Mouse (Mus musculus) adrenal gland, adult 18-20 months (tissue): ENCODE results near the gene Clec11a. TPM values are rescaled to one million over a fixed set of nuclear protein-coding genes. Genes with fewer than 3 reads are reported as not detected.
A peak's percentile ranks its signal among the peaks of the same experiment; 100 is the strongest.

Experiments used
- DNase-seq, 2 experiments: peaks; one replicate each; pipeline ENCODE4 v3.0.0; 2021 to 2022; ENCODE audit warnings: low spot score in 2 of 2
- long read RNA-seq, 2 experiments: library from polyadenylated mRNA; stranded (forward); transcript quantifications; one replicate each; pipeline ENCODE4 v2.0.0; 2021
- total RNA-seq, 2 experiments: library from RNA; stranded (reverse); gene quantifications; 1 replicate in 1 of 2; 2 replicates in 1 of 2; pipeline ENCODE4 v1.2.3; 2021

Clec11a gene
- total RNA-seq = 1 to 10 TPM; 3.8 to 4.4 TPM
- long read RNA-seq, experiment 1, partial matches to known transcripts = 0 of 6 reads
- long read RNA-seq, experiment 1, other reads (novel, unspliced or antisense) = 2 of 6 reads
- long read RNA-seq, experiment 2, transcript Clec11a-201 (4 exons, 2,978 nt) = major isoform, 7 of 20 reads
- long read RNA-seq, experiment 2, partial matches to known transcripts = 12 of 20 reads
- long read RNA-seq, experiment 2, other reads (novel, unspliced or antisense) = 1 of 20 reads

DNA sequence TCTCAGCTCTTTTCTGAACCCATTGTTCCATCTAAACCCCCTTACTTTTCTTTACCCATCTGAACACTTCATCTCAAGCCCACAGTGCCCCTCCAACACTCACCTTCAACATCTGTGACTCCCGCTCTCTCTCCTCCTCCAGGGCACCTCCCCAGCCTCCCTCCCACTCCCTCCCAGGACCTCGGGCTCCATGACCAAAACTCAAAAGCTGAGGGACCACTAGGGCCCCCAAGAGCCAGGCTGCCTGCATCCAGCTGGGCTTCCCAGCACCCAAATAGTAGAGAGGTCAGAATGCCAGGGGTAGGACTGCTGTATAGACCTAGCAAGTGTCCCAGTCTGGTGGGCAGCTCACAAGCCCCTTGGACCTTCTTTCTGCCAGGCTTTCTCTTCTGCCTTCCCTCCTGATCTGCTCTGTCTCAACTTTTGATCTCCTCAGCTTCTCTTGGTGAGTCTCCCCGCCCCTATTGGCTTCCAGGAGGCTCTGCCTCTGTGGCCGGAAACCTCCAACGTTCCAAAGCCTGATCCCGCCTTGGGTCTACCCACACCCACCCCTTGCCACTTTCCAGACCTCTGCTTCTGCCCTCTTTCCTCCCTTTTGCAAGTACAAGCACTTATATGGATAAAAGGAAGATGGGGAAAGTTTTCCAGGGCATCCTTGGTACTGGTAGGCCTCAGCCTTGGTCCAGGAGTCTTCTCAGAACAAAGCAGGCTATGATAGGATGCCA, at the start of gene Clec11a:
TSS of gene Clec11a (minus strand) at position 387 of the 725 bp plus-strand sequence.
- DNase-seq = no peak

DNA sequence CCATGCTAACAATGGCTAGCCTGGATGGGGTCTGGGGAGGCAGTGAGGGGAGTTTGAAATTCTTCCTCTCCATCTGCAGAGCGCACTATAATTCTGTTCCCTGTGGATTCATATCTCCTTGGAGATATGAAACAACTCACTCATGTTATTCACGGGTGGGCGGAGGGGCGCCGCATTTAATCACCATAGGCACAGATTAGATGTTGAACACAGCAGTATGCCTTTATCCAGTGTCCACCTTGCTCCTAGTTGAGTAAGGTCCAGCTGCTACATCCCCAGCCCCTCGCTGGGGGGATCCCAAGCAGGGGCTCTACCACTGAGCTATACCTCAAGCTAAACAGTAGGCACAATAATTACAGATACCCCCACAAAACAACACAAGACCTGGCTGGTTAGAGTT, 48.7 kb upstream of the Clec11a start:
- DNase-seq = no peak

DNA sequence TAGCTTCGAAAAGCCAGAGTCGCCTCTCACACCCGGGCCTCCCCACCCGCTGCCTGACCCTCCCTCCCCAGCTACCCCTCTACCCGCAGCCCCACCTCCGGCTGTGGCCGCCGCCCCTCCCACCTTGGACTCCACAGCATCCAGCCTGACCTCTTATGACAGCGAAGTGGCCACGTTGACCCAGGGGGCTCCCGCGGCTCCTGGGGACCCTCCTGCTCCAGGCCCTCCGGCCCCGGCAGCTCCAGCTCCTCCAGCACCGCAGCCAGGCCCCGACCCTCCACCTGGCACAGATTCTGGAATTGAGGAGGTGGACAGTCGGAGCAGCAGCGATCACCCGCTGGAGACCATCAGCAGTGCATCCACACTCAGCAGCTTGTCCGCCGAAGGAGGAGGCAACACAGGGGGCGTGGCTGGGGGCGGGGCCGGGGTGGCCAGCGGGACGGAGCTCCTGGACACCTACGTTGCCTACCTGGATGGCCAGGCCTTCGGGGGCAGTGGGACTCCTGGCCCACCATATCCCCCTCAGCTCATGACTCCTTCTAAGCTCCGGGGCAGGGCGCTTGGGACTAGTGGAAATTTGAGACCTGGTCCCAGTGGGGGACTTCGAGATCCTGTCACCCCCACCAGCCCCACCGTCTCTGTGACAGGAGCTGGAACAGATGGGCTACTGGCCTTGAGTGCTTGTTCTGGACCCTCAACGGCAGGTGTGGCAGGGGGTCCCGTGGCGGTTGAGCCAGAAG, 47.1 kb upstream of the Clec11a start:
- DNase-seq = no peak

DNA sequence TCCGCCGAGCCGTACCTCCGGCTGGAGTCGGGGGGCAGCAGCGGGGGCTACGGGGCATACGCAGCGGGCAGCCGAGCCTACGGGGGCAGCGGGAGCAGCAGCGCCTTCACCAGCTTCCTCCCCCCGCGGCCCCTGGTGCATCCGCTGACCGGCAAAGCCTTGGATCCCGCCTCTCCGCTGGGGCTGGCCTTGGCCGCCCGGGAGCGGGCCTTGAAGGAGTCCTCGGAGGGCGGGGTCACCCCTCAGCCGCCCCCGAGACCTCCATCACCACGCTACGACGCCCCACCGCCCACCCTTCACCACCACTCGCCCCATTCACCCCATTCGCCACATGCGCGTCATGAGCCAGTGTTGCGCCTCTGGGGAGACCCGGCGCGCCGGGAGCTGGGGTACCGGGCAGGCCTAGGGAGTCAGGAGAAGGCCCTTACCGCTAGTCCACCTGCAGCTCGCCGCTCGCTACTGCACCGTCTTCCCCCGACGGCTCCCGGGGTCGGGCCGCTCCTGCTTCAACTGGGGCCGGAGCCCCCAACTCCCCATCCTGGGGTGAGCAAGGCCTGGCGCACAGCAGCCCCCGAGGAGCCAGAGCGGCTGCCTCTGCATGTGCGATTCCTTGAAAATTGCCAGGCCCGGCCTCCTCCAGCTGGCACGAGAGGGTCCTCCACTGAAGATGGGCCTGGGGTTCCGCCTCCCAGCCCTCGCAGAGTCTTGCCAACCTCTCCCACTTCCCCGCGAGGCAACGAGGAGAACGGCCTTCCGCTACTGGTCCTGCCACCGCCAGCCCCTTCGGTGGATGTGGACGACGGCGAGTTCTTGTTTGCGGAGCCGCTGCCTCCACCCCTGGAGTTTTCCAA, 46.3 kb upstream of the Clec11a start:
- no peak for DNase-seq

GRCm38 (mm10) chr7:44351881-44352749, 45.4 kb upstream of the Clec11a start:
- no peak for DNase-seq

- DNase-seq = peak; percentile 67 to 72
Measured at GRCm38 (mm10) chr7:44350957-44351711, 44.4 kb upstream of the Clec11a start.

- DNase-seq = no peak
Measured at GRCm38 (mm10) chr7:44349043-44349442, 42.3 kb upstream of the Clec11a start.

DNA sequence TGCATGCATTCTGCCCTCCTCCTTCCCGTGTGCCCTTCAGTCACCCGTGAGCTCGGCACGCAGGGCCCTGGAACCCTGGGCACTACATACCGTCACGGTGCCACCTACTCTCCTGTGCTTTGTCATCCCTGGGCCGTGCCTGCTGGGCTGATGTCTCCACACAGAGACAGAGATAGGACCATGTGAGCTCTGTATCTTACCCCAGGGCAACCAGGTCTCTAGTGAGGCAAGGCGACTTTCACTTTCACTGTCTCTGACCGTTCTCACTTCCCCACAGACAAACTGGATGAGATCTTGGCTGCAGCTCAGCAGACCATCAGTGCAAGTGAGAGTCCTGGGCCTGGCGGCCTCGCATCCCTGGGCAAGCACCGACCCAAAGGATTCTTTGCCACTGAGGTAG, 37.9 kb upstream of the Clec11a start:
- no peak for DNase-seq

DNA sequence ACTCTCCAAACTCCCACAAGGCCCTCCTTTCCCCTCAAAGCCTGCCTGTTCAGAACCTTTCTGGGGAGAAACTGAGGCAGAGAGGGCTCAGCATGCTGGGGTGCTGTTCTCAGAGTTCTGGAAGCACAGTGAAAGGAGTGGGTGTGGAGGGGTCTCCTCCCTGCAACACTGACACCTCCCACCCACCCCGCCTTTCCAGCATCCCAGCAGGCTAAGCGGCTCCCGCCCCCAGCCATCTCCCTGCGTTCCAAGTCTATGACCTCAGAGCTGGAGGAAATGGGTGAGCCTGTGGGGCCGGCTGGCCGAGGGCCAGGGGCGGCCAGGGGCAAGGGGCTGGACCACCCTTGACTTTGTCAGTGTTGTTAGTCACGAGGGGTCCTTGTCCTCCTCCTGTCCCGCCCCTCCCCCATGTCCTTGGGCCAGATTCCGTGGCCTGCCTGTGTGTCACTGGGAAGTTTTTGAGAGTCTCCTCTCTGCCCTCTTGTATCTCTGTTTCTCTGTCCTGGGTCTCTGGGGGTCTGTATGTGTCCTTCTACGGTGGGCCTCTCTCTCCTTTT, 36.8 kb upstream of the Clec11a start:
- DNase-seq = no peak

- DNase-seq = no peak
Measured at GRCm38 (mm10) chr7:44341714-44342113, 35.0 kb upstream of the Clec11a start.

DNA sequence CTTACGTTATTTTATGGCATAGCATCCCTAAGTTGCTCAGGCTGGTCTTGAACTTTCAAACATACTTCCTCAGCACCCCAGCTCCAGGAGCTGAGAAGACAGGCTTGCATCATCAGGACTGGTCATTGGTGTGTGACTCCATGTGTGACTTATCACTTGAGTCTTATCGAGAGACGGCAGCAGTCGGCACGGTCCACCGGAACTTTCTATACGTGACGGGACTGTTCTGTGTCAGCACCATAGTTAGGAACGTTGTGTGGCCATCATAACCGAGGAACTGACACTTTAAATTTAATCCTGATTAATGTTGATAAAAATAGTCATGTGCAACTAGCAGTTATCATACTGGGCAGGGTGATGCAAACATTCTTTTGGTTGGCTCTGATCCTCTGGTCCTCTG, 34.4 kb upstream of the Clec11a start:
- DNase-seq = no peak

- no peak for DNase-seq
Measured at GRCm38 (mm10) chr7:44340226-44340625, 33.5 kb upstream of the Clec11a start.

DNA sequence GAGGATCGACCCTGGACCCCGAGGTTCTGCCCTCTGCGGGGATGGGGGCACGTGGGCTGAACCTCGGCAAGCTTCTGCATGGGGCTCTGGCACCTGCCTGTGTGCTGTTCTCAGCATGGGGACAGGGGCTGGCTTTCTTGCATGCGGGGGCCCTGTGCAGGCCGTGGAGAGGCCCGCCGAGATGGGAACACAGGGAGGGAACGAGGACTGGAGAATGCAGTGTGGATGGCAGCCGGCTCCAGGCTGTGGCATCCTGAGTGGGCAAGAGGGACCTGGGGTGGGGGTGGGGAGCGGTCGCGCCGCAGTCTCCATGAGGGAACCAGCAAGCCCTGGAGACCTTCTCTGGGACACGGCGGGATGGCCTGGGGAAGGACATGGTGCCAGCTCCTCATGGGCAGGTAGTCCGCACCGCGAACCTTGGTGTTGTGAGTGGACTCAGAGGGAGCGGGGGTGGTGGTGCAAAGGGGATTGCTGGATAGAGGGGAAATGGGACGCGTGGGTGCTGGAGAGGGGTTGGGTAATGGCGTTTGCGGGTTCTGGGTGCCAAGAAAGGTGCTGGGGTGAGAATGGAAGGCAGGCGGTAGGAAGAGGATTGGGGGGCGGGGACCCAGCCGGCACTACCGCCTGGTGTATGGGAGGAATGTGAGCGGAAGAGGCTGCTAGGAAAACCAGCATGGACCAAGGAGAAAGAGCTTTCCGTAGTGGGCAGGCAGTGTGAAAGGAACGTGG, 30.6 kb upstream of the Clec11a start:
- no peak for DNase-seq

DNA sequence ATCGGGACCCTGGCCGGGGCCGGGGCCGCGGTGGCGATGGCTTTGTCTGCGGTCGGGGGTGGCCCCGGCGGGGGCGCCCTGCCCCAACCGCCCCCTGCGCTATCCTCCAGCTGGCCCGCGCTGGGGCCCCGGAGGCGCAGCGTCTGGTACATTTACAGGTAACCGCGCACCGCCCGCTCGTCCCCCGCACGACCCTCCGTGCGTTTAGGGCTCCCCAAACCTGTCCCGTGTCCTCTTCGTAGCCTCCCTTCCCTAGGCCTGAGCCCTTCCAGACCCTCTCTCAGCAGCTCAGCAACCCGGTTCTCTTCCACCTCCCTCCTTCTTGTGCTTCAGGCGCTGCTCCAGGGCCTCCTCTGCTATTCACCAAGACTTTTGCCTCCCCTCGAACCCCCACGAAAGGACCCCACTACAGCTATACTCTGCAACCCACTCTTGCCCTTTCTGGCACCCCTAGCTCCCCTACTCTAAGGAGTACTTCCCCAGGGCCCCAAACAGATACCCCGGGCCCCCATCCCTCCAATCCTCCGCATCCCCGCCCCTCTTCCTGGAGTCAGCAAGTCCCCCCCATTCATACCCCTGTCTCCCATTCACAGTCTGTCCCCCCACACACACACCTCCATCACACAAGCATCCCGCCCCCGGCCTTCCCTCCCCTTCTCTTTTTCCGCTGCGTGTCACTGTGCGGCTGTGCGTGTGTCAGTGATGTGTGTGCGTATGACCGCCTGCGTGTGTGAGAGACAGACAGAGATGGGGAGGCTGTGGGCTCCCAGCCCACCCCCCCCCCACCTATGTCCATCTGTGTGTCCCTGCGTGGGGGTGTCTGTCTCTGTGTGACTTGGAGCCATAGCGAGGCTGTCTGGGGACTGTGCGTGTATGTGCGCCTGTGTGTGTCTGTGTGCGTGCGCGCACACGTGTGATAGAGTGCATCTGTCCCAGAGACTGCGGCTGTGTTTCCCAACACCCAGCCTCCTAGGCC, 29.6 kb upstream of the Clec11a start:
- no peak for DNase-seq

- DNase-seq = no peak
Measured at GRCm38 (mm10) chr7:44335031-44335878, 28.6 kb upstream of the Clec11a start.

DNA sequence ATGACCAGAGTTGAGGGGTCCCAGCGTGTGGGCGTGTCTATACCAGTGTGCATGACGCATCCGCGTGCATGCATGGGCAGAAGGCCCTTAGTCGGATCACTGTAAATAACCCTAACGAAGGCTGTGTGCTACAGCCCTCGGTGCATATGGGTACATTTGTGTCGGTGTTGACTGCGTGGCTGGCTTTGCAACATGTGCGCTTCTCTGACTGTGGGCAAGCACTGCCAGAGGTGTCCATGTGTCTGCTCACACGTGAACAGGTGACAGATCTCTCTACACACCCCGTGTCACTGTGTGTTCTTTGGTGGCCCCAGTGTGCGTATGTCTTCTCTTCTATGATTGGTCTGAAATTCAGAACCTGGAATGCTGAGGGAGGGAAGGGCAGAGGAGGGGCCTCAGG, 27.4 kb upstream of the Clec11a start:
- DNase-seq = no peak
